Mouse (Mus musculus) spleen, postnatal 0 days (tissue): ENCODE results near the gene Ifi207. TPM values are rescaled to one million over a fixed set of nuclear protein-coding genes. Genes with fewer than 3 reads are reported as not detected.

ENCODE experiments used
- polyA plus RNA-seq: library from polyadenylated mRNA; unstranded; fragments of >200 nt; fragmentation: Nextera tagmentation; extraction: Ambion mirVana; gene quantifications from 2 replicates; pipeline ENCODE4 v1.2.1, GENCODE M21; 2015

The Ifi207 gene
- polyA plus RNA-seq, result 2.1 and 3.0 TPM in 2 replicates

GRCm38 (mm10) chr1:173741656-173742055 lies at the start of gene Ifi207:
Gene Ifi207, minus strand, starts transcription at chr1:173741747.

GRCm38 (mm10) chr1:173766848-173767617 lies 25.5 kb upstream of the Ifi207 start, which contains the start of gene Ifi204:
Gene Ifi204, minus strand, starts transcription at chr1:173766943.

GRCm38 (mm10) chr1:173673458-173674097 lies 68.0 kb downstream of the Ifi207 start, which contains the start of gene Ifi208:
Gene Ifi208, plus strand, starts transcription at chr1:173673675.

Other genes starting within 250 kb of the Ifi207 start
- 0.22 and 0.47 TPM in 2 replicates for gene Ifi214, start 205.8 kb downstream of the Ifi207 start, polyA plus RNA-seq
- 1.2 and 1.3 TPM in 2 replicates for gene Ifi213, start 142.5 kb downstream of the Ifi207 start, polyA plus RNA-seq
- gene Ifi209, start 110.8 kb downstream of the Ifi207 start, polyA plus RNA-seq, result 2.0 and 3.2 TPM in 2 replicates
- 0.06 and 0.13 TPM in 2 replicates for gene Ifi208, start 68.1 kb downstream of the Ifi207 start, polyA plus RNA-seq
- gene Ifi204, start 25.2 kb upstream of the Ifi207 start, polyA plus RNA-seq, result 6.8 and 10.2 TPM in 2 replicates
- gene Ifi211, start 171.3 kb upstream of the Ifi207 start, polyA plus RNA-seq, result 3.1 and 5.0 TPM in 2 replicates
- 14.2 and 25.4 TPM in 2 replicates for gene Mndal, start 200.7 kb upstream of the Ifi207 start, polyA plus RNA-seq
- gene Ifi203, start 200.9 kb upstream of the Ifi207 start, polyA plus RNA-seq, result 9.3 and 17.2 TPM in 2 replicates
- gene Ifi202b, start 241.0 kb upstream of the Ifi207 start, polyA plus RNA-seq, result not detected in 2 replicates